Mouse (Mus musculus) stomach, postnatal 0 days (tissue): ENCODE measurements around the gene Acot2. TPM values are rescaled to one million over a fixed set of nuclear protein-coding genes. Genes with fewer than 3 reads are reported as not detected.
"Not testable (repeated sequence)": the region's sequence is repeated elsewhere in the genome, so short reads cannot be mapped to it uniquely, and the experiment has no call there.

Source experiments
- ATAC-seq: fragments of 200-750 bp; cut with Nextera tagmentation; 2 replicates; pipeline ENCODE4 v1.8.0; 2017; ENCODE audit not compliant: low FRiP score, low TSS enrichment
- DNase-seq: peaks from one replicate; pipeline ENCODE4 v3.0.0-alpha.2; 2016; ENCODE audit warnings: low spot score
- H3K27ac ChIP-seq: fragments of 300-500 bp; sonication (generic); replicated peaks from 2 replicates; pipeline ENCODE4 v1.5.1; 2014; ENCODE audit warnings: mild to moderate bottlenecking, control low read depth
- H3K27me3 ChIP-seq: fragments of 300-500 bp; sonication (generic); 2 replicates; pipeline ENCODE4 v1.6.1; 2014; ENCODE audit warnings: low read length; ENCODE audit not compliant: control insufficient read depth, insufficient read depth
- H3K36me3 ChIP-seq: fragments of 300-500 bp; sonication (generic); 2 replicates; pipeline ENCODE4 v1.6.1; 2014; ENCODE audit warnings: low read length, mixed read lengths; ENCODE audit not compliant: control insufficient read depth, insufficient read depth
- H3K4me1 ChIP-seq: fragments of 300-500 bp; sonication (generic); replicated peaks from 2 replicates; pipeline ENCODE4 v1.6.1; 2014; ENCODE audit warnings: antibody characterized with exemption; ENCODE audit not compliant: control insufficient read depth, insufficient read depth
- H3K4me2 ChIP-seq: fragments of 300-500 bp; sonication (generic); replicated peaks from 2 replicates; pipeline ENCODE4 v1.6.1; 2014; ENCODE audit warnings: low read depth, mild to moderate bottlenecking, control low read depth, moderate library complexity
- H3K4me3 ChIP-seq: fragments of 300-500 bp; sonication (generic); 2 replicates; pipeline ENCODE4 v1.5.1; 2014; ENCODE audit warnings: low read depth, low read length, control low read depth
- H3K9ac ChIP-seq: fragments of 300-500 bp; sonication (generic); 2 replicates; pipeline ENCODE4 v1.6.1; 2014; ENCODE audit warnings: mild to moderate bottlenecking, low read length, control low read depth, mixed read lengths
- H3K9me3 ChIP-seq: fragments of 300-500 bp; sonication (generic); 2 replicates; pipeline ENCODE4 v1.6.1; 2016; ENCODE audit warnings: low read length; ENCODE audit not compliant: control insufficient read depth
- CTCF ChIP-seq: IDR thresholded peaks from 2 replicates; pipeline ENCODE4 v1.5.1; 2016; ENCODE audit warnings: antibody characterized with exemption, low read depth, mild to moderate bottlenecking, moderate library complexity
- EP300 ChIP-seq: optimal IDR thresholded peaks from 2 replicates; pipeline ENCODE3; 2016; ENCODE audit warnings: antibody characterized with exemption
- WGBS: fragments of 180-500 bp; shearing (Covaris S2); extraction: QIAGEN DNeasy Blood & Tissue Kit; methylation state at CpG from one replicate; pipeline ENCODE4 v1.1.7; 2014; 5-methylcytosine and 5-hydroxymethylcytosine counted together
- polyA plus RNA-seq: library from polyadenylated mRNA; unstranded; fragments of >200 nt; fragmentation: Nextera tagmentation; extraction: Ambion mirVana; gene quantifications from 2 replicates; pipeline ENCODE4 v1.2.1, GENCODE M21; 2015

Gene Acot2
- polyA plus RNA-seq, 1 experiment from 2014 or later: 45.6 TPM

- no peak overlapping the region for H3K4me2 ChIP-seq
- H3K9me3 ChIP-seq: no peaks in the 10 kb centered on the region
- no peak overlapping the region for H3K27ac ChIP-seq
- no peak for ATAC-seq
- H3K27me3 ChIP-seq: no peaks in the 10 kb centered on the region
- WGBS: 41% methylated on average over 4 of the region's 4 CpGs
- TF ChIP-seq CTCF (no peak), EP300 (no peak)
- no peak overlapping the region for H3K4me3 ChIP-seq
- no peak for DNase-seq
- H3K9ac ChIP-seq: no peak overlapping the region
- no peaks in the 10 kb centered on the region for H3K4me1 ChIP-seq
- H3K36me3 ChIP-seq: no peaks in the 10 kb centered on the region
Measured at GRCm38 (mm10) chr12:84034108-84034507, 46.4 kb downstream of the Acot2 start.

- Histone ChIP-seq H3K9ac (peak within 1 kb of the TSS; percentile 59), H3K4me2 (peak within 1 kb of the TSS; percentile 62), H3K4me3 (peak within 1 kb of the TSS; percentile 43)
- peak; percentile 73 for ATAC-seq
- not testable (repeated sequence) for H3K4me1 ChIP-seq, H3K36me3 ChIP-seq, H3K27me3 ChIP-seq, H3K27ac ChIP-seq, H3K9me3 ChIP-seq
- 9% methylated on average over 24 of the region's 32 CpGs for WGBS
- DNase-seq: peak; percentile 39
Measured at GRCm38 (mm10) chr12:84038241-84038640, 50.6 kb downstream of the Acot2 start, which contains the start of gene Acot4. Gene Acot4 (plus strand): TSS chr12:84038379.

- not testable (repeated sequence) for H3K36me3 ChIP-seq, H3K4me1 ChIP-seq, H3K9me3 ChIP-seq, H3K27me3 ChIP-seq, H3K27ac ChIP-seq
- 2% methylated on average over 39 of the region's 39 CpGs for WGBS
- peak within 1 kb of the TSS; percentile 62 for H3K4me2 ChIP-seq
- ATAC-seq (peak; percentile 59), DNase-seq (peak; percentile 41)
- H3K9ac ChIP-seq: peak within 1 kb of the TSS; percentile 59
- peak within 1 kb of the TSS; percentile 43 for H3K4me3 ChIP-seq
Measured at GRCm38 (mm10) chr12:84038691-84039111, 51.0 kb downstream of the Acot2 start, which contains the start of gene Gm49366. Gene Gm49366 (plus strand): TSS chr12:84038935.

- no peak overlapping the region for H3K27ac ChIP-seq
- H3K27me3 ChIP-seq: no peaks in the 10 kb centered on the region
- no peaks in the 10 kb centered on the region for H3K4me1 ChIP-seq
- H3K4me2 ChIP-seq: no peak overlapping the region
- no peak overlapping the region for H3K4me3 ChIP-seq
- H3K9me3 ChIP-seq: no peaks in the 10 kb centered on the region
- DNase-seq (no peak), ATAC-seq (no peak)
- 63% methylated on average over 5 of the region's 5 CpGs for WGBS
- no peak for TF ChIP-seq CTCF
- no peak for TF ChIP-seq EP300
- H3K36me3 ChIP-seq: no peaks in the 10 kb centered on the region
- H3K9ac ChIP-seq: no peak overlapping the region
Measured at GRCm38 (mm10) chr12:84042248-84042647, 54.6 kb downstream of the Acot2 start.

Other genes starting within 250 kb of the Acot2 start
- gene Papln, start 224.2 kb upstream of the Acot2 start, polyA plus RNA-seq: 2.1 and 2.5 TPM in 2 replicates
- 19.9 and 22.6 TPM in 2 replicates for gene Numb, start 65.9 kb upstream of the Acot2 start, polyA plus RNA-seq
- gene Riox1, start 37.3 kb upstream of the Acot2 start, polyA plus RNA-seq: 6.9 and 9.9 TPM in 2 replicates
- 0.06 TPM in 1 of 2 replicates, not detected in the other for gene Heatr4, start 3.0 kb upstream of the Acot2 start, polyA plus RNA-seq
- 135 and 144 TPM in 2 replicates for gene Acot1, start 21.6 kb downstream of the Acot2 start, polyA plus RNA-seq
- gene Acot4, start 50.5 kb downstream of the Acot2 start, polyA plus RNA-seq: 1.2 and 1.3 TPM in 2 replicates
- not detected in 2 replicates for gene Gm49366, start 51.1 kb downstream of the Acot2 start, polyA plus RNA-seq
- 0.30 and 0.53 TPM in 2 replicates for gene Acot3, start 64.3 kb downstream of the Acot2 start, polyA plus RNA-seq
- 0.16 TPM in 2 replicates for gene Acot5, start 81.5 kb downstream of the Acot2 start, polyA plus RNA-seq
- 1.3 TPM in 2 replicates for gene Acot6, start 112.8 kb downstream of the Acot2 start, polyA plus RNA-seq
- 1.2 and 1.7 TPM in 2 replicates for gene Dnal1, start 126.5 kb downstream of the Acot2 start, polyA plus RNA-seq
- 0.48 and 0.49 TPM in 2 replicates for gene Pnma1, start 160.6 kb downstream of the Acot2 start, polyA plus RNA-seq
- gene Elmsan1, start 231.0 kb downstream of the Acot2 start, polyA plus RNA-seq: 4.0 and 4.1 TPM in 2 replicates